Mouse (Mus musculus) neural tube, embryonic 11.5 days (tissue): ENCODE measurements around the gene Azin2. TPM values are rescaled to one million over a fixed set of nuclear protein-coding genes. Genes with fewer than 3 reads are reported as not detected.

Experiments used
- ATAC-seq: fragments of 200-750 bp; cut with Nextera tagmentation; 2 replicates; pipeline ENCODE4 v1.8.0; 2017; ENCODE audit warnings: moderate number of reproducible peaks, mild to moderate bottlenecking, moderate TSS enrichment, moderate library complexity; ENCODE audit not compliant: insufficient read depth, low FRiP score, low TSS enrichment
- DNase-seq: peaks from one replicate; pipeline ENCODE4 v3.0.0-alpha.2; 2015; ENCODE audit warnings: low spot score
- H3K27ac ChIP-seq: fragments of 300-500 bp; sonication (generic); 2 replicates; pipeline ENCODE4 v1.5.1; 2014; ENCODE audit warnings: low read depth, mild to moderate bottlenecking, low read length
- H3K27me3 ChIP-seq: fragments of 300-500 bp; sonication (generic); 2 replicates; pipeline ENCODE4 v1.6.1; 2014; ENCODE audit warnings: mild to moderate bottlenecking, low read length, mixed read lengths; ENCODE audit not compliant: control insufficient read depth, insufficient read depth
- H3K36me3 ChIP-seq: fragments of 300-500 bp; sonication (generic); 2 replicates; pipeline ENCODE4 v1.6.1; 2014; ENCODE audit warnings: mild to moderate bottlenecking, low read length, moderate library complexity, mixed read lengths; ENCODE audit not compliant: control insufficient read depth, insufficient read depth
- H3K4me1 ChIP-seq: fragments of 300-500 bp; sonication (generic); 2 replicates; pipeline ENCODE4 v1.6.1; 2014; ENCODE audit warnings: low read length, mixed read lengths; ENCODE audit not compliant: control insufficient read depth, insufficient read depth
- H3K4me2 ChIP-seq: fragments of 300-500 bp; sonication (generic); 2 replicates; pipeline ENCODE4 v1.6.1; 2014; ENCODE audit warnings: low read depth, mild to moderate bottlenecking, moderate library complexity
- H3K4me3 ChIP-seq: fragments of 300-500 bp; sonication (generic); 2 replicates; pipeline ENCODE4 v1.5.1; 2014; ENCODE audit warnings: low read depth, low read length
- H3K9ac ChIP-seq: fragments of 300-500 bp; sonication (generic); 2 replicates; pipeline ENCODE4 v1.6.1; 2014; ENCODE audit warnings: mild to moderate bottlenecking, low read length
- H3K9me3 ChIP-seq: fragments of 300-500 bp; sonication (generic); 2 replicates; pipeline ENCODE4 v1.6.1; 2016; ENCODE audit warnings: low read length; ENCODE audit not compliant: control insufficient read depth
- WGBS: fragments of 180-500 bp; shearing (Covaris S2); extraction: QIAGEN DNeasy Blood & Tissue Kit; methylation state at CpG from one replicate; pipeline ENCODE4 v1.1.7; 2014; 5-methylcytosine and 5-hydroxymethylcytosine counted together
- polyA plus RNA-seq: library from polyadenylated mRNA; unstranded; fragments of >200 nt; fragmentation: Nextera tagmentation; extraction: Ambion mirVana; gene quantifications from 2 replicates; pipeline ENCODE4 v1.2.1, GENCODE M21; 2014

Azin2 gene
- 12.9 and 14.6 TPM in 2 replicates for polyA plus RNA-seq

- Histone ChIP-seq H3K4me2 (peak within 1 kb of the TSS; percentile 92), H3K36me3 (no peaks in the 10 kb centered on the region), H3K27me3 (peaks cover 5% of the 10 kb centered on the region), H3K9me3 (no peaks in the 10 kb centered on the region), H3K4me1 (0 out of 2 replicates have a peak, but pooled peaks cover 2% of the 10 kb centered on the region), H3K27ac (no peak within 1 kb of the TSS), H3K4me3 (peak within 1 kb of the TSS; percentile 59), H3K9ac (peak within 1 kb of the TSS; percentile 70)
- ATAC-seq = peak; percentile 93
- peak; percentile 95 for DNase-seq
- under 1% methylated on average over 45 of the region's 72 CpGs for WGBS
Measured at GRCm38 (mm10) chr4:128962029-128962925, at the start of gene Azin2. TSS of gene Azin2 (minus strand) at chr4:128962442.

- H3K9ac ChIP-seq = no peak overlapping the region
- DNase-seq (no peak), ATAC-seq (no peak)
- H3K27ac ChIP-seq = no peak overlapping the region
- no peaks in the 10 kb centered on the region for H3K4me1 ChIP-seq
- no peaks in the 10 kb centered on the region for H3K9me3 ChIP-seq
- 48% methylated on average over 15 of the region's 15 CpGs for WGBS
- no peaks in the 10 kb centered on the region; the same call in 1 of the 2 replicates for H3K36me3 ChIP-seq
- no peak overlapping the region for H3K4me2 ChIP-seq
- H3K27me3 ChIP-seq = no peaks in the 10 kb centered on the region
- no peak overlapping the region for H3K4me3 ChIP-seq
Measured at GRCm38 (mm10) chr4:129011604-129012121, 49.4 kb upstream of the Azin2 start.

GRCm38 (mm10) chr4:129009521-129009920 lies 47.3 kb upstream of the Azin2 start:
- H3K9me3 ChIP-seq = no peaks in the 10 kb centered on the region
- WGBS = 53% methylated on average over 5 of the region's 5 CpGs
- H3K9ac ChIP-seq = no peak overlapping the region
- no peak overlapping the region for H3K27ac ChIP-seq
- H3K4me1 ChIP-seq = no peaks in the 10 kb centered on the region
- no peaks in the 10 kb centered on the region for H3K27me3 ChIP-seq
- ATAC-seq (no peak), DNase-seq (no peak)
- no peak overlapping the region for H3K4me3 ChIP-seq
- peaks cover 2% of the 10 kb centered on the region; the same call in 1 of the 2 replicates for H3K36me3 ChIP-seq
- H3K4me2 ChIP-seq = no peak overlapping the region

GRCm38 (mm10) chr4:129008672-129009071 lies 46.4 kb upstream of the Azin2 start:
- Histone ChIP-seq H3K4me1 (no peaks in the 10 kb centered on the region), H3K4me3 (no peak overlapping the region), H3K9me3 (no peaks in the 10 kb centered on the region), H3K27ac (no peak overlapping the region), H3K4me2 (no peak overlapping the region), H3K9ac (no peak overlapping the region), H3K36me3 (peaks cover 2% of the 10 kb centered on the region), H3K27me3 (no peaks in the 10 kb centered on the region)
- ATAC-seq (no peak), DNase-seq (no peak)
- 73% methylated on average over 3 of the region's 3 CpGs for WGBS

GRCm38 (mm10) chr4:129008006-129008519 lies 45.8 kb upstream of the Azin2 start:
- Histone ChIP-seq H3K27ac (no peak overlapping the region), H3K4me1 (no peaks in the 10 kb centered on the region), H3K4me3 (no peak overlapping the region), H3K9me3 (no peaks in the 10 kb centered on the region), H3K27me3 (no peaks in the 10 kb centered on the region), H3K9ac (no peak overlapping the region), H3K36me3 (peaks cover 2% of the 10 kb centered on the region), H3K4me2 (no peak overlapping the region)
- WGBS = 83% methylated on average over 12 of the region's 12 CpGs
- ATAC-seq (no peak), DNase-seq (no peak)

- WGBS = 90% methylated on average over 8 of the region's 8 CpGs
- Histone ChIP-seq H3K4me3 (no peak overlapping the region), H3K4me1 (no peaks in the 10 kb centered on the region), H3K9ac (no peak overlapping the region), H3K27ac (no peak overlapping the region), H3K4me2 (no peak overlapping the region), H3K36me3 (peaks cover 2% of the 10 kb centered on the region), H3K27me3 (no peaks in the 10 kb centered on the region), H3K9me3 (no peaks in the 10 kb centered on the region)
- DNase-seq (no peak), ATAC-seq (no peak)
Measured at GRCm38 (mm10) chr4:129003720-129004119, 41.5 kb upstream of the Azin2 start.

GRCm38 (mm10) chr4:129000786-129001185 lies 38.5 kb upstream of the Azin2 start:
- no peak for ATAC-seq
- Histone ChIP-seq H3K27me3 (no peaks in the 10 kb centered on the region), H3K4me3 (no peak overlapping the region), H3K9ac (no peak overlapping the region), H3K36me3 (no peaks in the 10 kb centered on the region; the same call in none of the 2 replicates), H3K4me2 (no peak overlapping the region), H3K9me3 (no peaks in the 10 kb centered on the region), H3K4me1 (no peaks in the 10 kb centered on the region), H3K27ac (no peak overlapping the region)
- 89% methylated on average over 3 of the region's 3 CpGs for WGBS
- DNase-seq = no peak

GRCm38 (mm10) chr4:128998401-128998800 lies 36.2 kb upstream of the Azin2 start:
- 88% methylated on average over 8 of the region's 8 CpGs for WGBS
- Histone ChIP-seq H3K9me3 (no peaks in the 10 kb centered on the region), H3K9ac (no peak overlapping the region), H3K27me3 (no peaks in the 10 kb centered on the region), H3K4me3 (no peak overlapping the region), H3K27ac (no peak overlapping the region), H3K4me2 (no peak overlapping the region), H3K4me1 (peaks cover 8% of the 10 kb centered on the region), H3K36me3 (no peaks in the 10 kb centered on the region; the same call in 1 of the 2 replicates)
- no peak for ATAC-seq
- no peak for DNase-seq
